Mouse (Mus musculus): ENCODE data around the gene Iqcf1. TPM values are rescaled to one million over a fixed set of nuclear protein-coding genes. Genes with fewer than 3 reads are reported as not detected.

The Iqcf1 gene
- total and polyA plus RNA-seq, 3 experiments: not detected

DNA sequence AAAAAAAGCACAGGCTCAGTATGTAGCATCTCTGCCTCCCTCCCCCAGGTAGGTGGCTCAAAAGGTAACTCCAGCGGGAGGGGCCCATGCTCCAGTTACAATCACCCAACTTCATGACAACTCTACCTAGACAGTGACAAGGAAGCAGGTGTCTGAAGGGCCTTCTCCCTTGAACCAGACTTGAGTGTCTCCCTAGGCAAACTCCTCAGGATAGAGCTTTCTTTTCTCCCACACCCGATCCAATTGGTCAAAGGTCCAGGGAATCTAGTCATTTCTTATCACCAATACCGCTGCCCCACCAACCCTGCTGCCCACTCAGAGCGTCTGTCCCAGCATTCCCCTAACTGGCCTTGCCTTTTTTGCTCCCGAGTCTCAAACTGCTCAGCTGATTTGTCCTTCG, 33.0 kb upstream of the Iqcf1 start:
- no peaks in the 10 kb centered on the region for H3K79me2 ChIP-seq (replicated peaks; ENCODE audit: control insufficient read depth, extremely low read depth, insufficient read depth, poor library complexity, severe bottlenecking)
- TF ChIP-seq MAZ (IDR thresholded peaks at IDR 0.05; ENCODE audit: low read depth, low read length): no peak
- no peak for TF ChIP-seq EP300 (IDR thresholded peaks at IDR 0.05; ENCODE audit: low read length)
- no peak for TF ChIP-seq RAD21 (IDR thresholded peaks at IDR 0.05; ENCODE audit: low read depth, low read length)
- no peak for TF ChIP-seq IRF4 (IDR thresholded peaks at IDR 0.05; ENCODE audit: low read depth, low read length)
- no peak for TF ChIP-seq USF2 (conservative IDR thresholded peaks at IDR 0.05; ENCODE audit: low read depth, low read length)
- no peak for TF ChIP-seq PAX5 (IDR thresholded peaks at IDR 0.05; ENCODE audit: low read length)
- TF ChIP-seq MXI1 (IDR thresholded peaks at IDR 0.05; ENCODE audit: low read depth, low read length): no peak
- no peak for TF ChIP-seq POLR2AphosphoS2 (IDR thresholded peaks at IDR 0.05; ENCODE audit: low read depth, low read length)
- no peak for TF ChIP-seq USF1 (IDR thresholded peaks at IDR 0.05; ENCODE audit: low read depth, low read length)
- TF ChIP-seq ETS1 (conservative IDR thresholded peaks at IDR 0.05; ENCODE audit: low read depth, low read length): no peak
- no peak for TF ChIP-seq ZC3H11A (IDR thresholded peaks at IDR 0.05; ENCODE audit: low read depth, low read length)
- no peaks in the 10 kb centered on the region for H3K27me3 ChIP-seq (replicated peaks)

DNA sequence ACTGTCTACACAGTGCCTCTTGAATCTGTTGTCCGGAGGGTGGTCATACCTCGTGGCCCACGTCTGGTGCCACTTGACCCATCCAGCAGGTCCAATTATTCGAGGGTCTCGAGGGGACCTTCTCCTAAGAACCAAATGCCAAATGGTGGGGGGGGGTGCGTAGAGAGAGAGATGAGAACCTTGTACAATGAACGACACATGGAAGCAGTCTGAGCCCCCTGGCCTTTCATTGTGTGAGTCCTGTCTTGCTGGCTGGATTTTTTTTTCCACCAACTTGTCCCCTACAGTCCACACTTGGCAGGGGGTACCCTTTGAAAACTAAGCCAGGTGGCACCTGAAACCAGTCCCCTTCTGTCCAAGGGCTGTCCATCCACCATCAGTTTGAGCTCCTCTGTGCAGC, 32.0 kb upstream of the Iqcf1 start:
- Histone ChIP-seq H3K9me3 (replicated peaks; ENCODE audit: low read length) (peaks cover 16% of the 10 kb centered on the region), H3K27me3 (replicated peaks) (no peaks in the 10 kb centered on the region), H3K4me1 (ENCODE audit: control insufficient read depth in 1 of 2, insufficient read depth in 2 of 2) (peaks cover 0 to 8% of the 10 kb centered on the region in 2 experiments; a peak in 2 of 4 replicates), H3K4me3 (replicated peaks in 1 of 3; ENCODE audit: low read depth in 2 of 3, low read length in 2 of 3, poor library complexity in 1 of 3) (no peak overlapping the region), H3K4me2 (ENCODE audit: insufficient read depth, low read depth, poor library complexity, severe bottlenecking) (no peak overlapping the region), H3K79me2 (replicated peaks; ENCODE audit: control insufficient read depth, extremely low read depth, insufficient read depth, poor library complexity, severe bottlenecking) (no peaks in the 10 kb centered on the region), H3K9ac (ENCODE audit: insufficient read depth, low read depth) (no peak overlapping the region), H3K27ac (ENCODE audit: insufficient read depth, low read depth) (no peak overlapping the region), H3K36me3 (replicated peaks in 1 of 2; ENCODE audit: control insufficient read depth in 1 of 2, insufficient read depth in 1 of 2, low read length in 1 of 2) (peaks cover 25 to 60% of the 10 kb centered on the region in 2 experiments)
- dilution Hi-C loops (cut with MboI; ENCODE audit: extremely low pct_ligation_motif_present, extremely low pct_unique_long_range_greater_than_20kb, low sequenced_read_pairs) (no loop called here), in situ Hi-C loops (cut with MboI; ENCODE audit: low pct_ligation_motif_present, low pct_unique_long_range_greater_than_20kb, low sequenced_read_pairs) (no loop called here)
- TF ChIP-seq MXI1 (IDR thresholded peaks at IDR 0.05; ENCODE audit: low read depth, low read length): no peak
- no peak for TF ChIP-seq MAFK (IDR thresholded peaks at IDR 0.05; ENCODE audit: insufficient replicate concordance, low read length)
- no peak for TF ChIP-seq GABPA (IDR thresholded peaks at IDR 0.05; ENCODE audit: insufficient replicate concordance, low read depth, low read length)
- TF ChIP-seq UBTF (IDR thresholded peaks at IDR 0.05; ENCODE audit: low read depth, low read length): no peak
- TF ChIP-seq NELFE (IDR thresholded peaks at IDR 0.05; ENCODE audit: low read depth, low read length): no peak
- no peak for TF ChIP-seq ZMIZ1 (IDR thresholded peaks at IDR 0.05; ENCODE audit: low read depth, low read length)
- no peak for TF ChIP-seq CHD2 (IDR thresholded peaks at IDR 0.05; ENCODE audit: low read length)
- TF ChIP-seq ZKSCAN1 (IDR thresholded peaks at IDR 0.05; ENCODE audit: borderline replicate concordance, low read depth, low read length): no peak
- TF ChIP-seq USF1 (IDR thresholded peaks at IDR 0.05; ENCODE audit: low read depth, low read length): no peak
- TF ChIP-seq E2F4 (IDR thresholded peaks at IDR 0.05; ENCODE audit: insufficient replicate concordance, low read depth, low read length): no peak
- no peak for TF ChIP-seq USF2 (conservative IDR thresholded peaks at IDR 0.05; ENCODE audit: low read depth, low read length)
- TF ChIP-seq CTCF (conservative IDR thresholded peaks at IDR 0.05 in 1 of 2, IDR thresholded peaks at IDR 0.05 in 1 of 2; ENCODE audit: low read depth in 2 of 2, low read length in 2 of 2): no peak
- no peak for TF ChIP-seq EP300 (IDR thresholded peaks at IDR 0.05; ENCODE audit: low read length)
- DNase-seq (ENCODE audit: extremely low read depth): no peak

More for the DNA sequence above, 33.0 kb upstream of the Iqcf1 start:
- peaks cover 16% of the 10 kb centered on the region for H3K9me3 ChIP-seq (replicated peaks; ENCODE audit: low read length)
- H3K4me3 ChIP-seq (replicated peaks in 1 of 3; ENCODE audit: low read depth in 2 of 3, low read length in 2 of 3, poor library complexity in 1 of 3): no peak overlapping the region
- dilution Hi-C loops (cut with MboI; ENCODE audit: extremely low pct_ligation_motif_present, extremely low pct_unique_long_range_greater_than_20kb, low sequenced_read_pairs): no loop called here
- H3K4me1 ChIP-seq (ENCODE audit: control insufficient read depth in 1 of 2, insufficient read depth in 2 of 2): no peaks in the 10 kb centered on the region
- no peak overlapping the region for H3K27ac ChIP-seq (ENCODE audit: insufficient read depth, low read depth)
- DNase-seq (ENCODE audit: extremely low read depth): no peak
- in situ Hi-C loops (cut with MboI; ENCODE audit: low pct_ligation_motif_present, low pct_unique_long_range_greater_than_20kb, low sequenced_read_pairs): no loop called here
- peaks cover 34 to 59% of the 10 kb centered on the region in 2 experiments for H3K36me3 ChIP-seq (replicated peaks in 1 of 2; ENCODE audit: control insufficient read depth in 1 of 2, insufficient read depth in 1 of 2, low read length in 1 of 2)
- H3K9ac ChIP-seq (ENCODE audit: insufficient read depth, low read depth): no peak overlapping the region
- H3K4me2 ChIP-seq (ENCODE audit: insufficient read depth, low read depth, poor library complexity, severe bottlenecking): no peak overlapping the region
